Mouse (Mus musculus) bone marrow macrophage, adult 2 months (primary cell): ENCODE data around the gene Gtdc1. TPM values are rescaled to one million over a fixed set of nuclear protein-coding genes. Genes with fewer than 3 reads are reported as not detected.

ENCODE experiments used
- H3K27ac ChIP-seq: 2 replicates; pipeline ENCODE4 v1.5.1; 2012; ENCODE audit warnings: low read depth, low read length; ENCODE audit not compliant: insufficient read depth
- H3K4me1 ChIP-seq: 2 replicates; pipeline ENCODE4 v1.6.1; 2012; ENCODE audit warnings: low read length; ENCODE audit not compliant: control insufficient read depth, insufficient read depth
- H3K4me3 ChIP-seq: 2 replicates; pipeline ENCODE4 v1.5.1; 2012; ENCODE audit warnings: mild to moderate bottlenecking, low read length, moderate library complexity; ENCODE audit not compliant: insufficient read depth
- CTCF ChIP-seq: IDR thresholded peaks from 2 replicates; pipeline ENCODE4 v1.5.1; 2012; ENCODE audit warnings: low read depth, mild to moderate bottlenecking, low read length, moderate library complexity
- POLR2A ChIP-seq: IDR thresholded peaks from 2 replicates; pipeline ENCODE4 v1.6.1; 2012; ENCODE audit warnings: mild to moderate bottlenecking, low read depth, low read length, borderline replicate concordance
- polyA plus RNA-seq: library from polyadenylated mRNA; stranded (reverse); fragments of >200 nt; gene quantifications from 2 replicates; pipeline ENCODE4 v1.2.4, GENCODE M21; 2012; ENCODE audit not compliant: missing spikeins, insufficient read depth, insufficient read length

Gtdc1 gene
- polyA plus RNA-seq = 19.1 and 20.4 TPM in 2 replicates

DNA sequence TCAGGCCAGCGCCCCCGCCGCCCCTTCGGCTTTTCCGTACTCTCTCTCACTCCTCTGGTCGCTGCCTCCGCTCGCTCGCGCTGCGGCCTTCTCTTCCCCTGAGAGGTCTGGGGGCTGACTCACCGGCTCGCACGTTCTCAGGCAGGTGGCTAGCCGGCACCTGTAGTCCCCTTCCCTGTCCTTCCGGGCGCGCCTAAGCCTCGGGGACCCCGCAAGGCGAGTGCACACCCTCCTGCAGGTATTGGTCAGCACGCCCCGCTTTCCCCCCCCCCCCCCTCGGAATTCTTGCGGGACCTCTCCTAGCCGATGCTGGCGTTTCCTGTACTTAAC is at the start of gene Gtdc1:
Gene Gtdc1 (minus strand): TSS at position 176 of the 330 bp plus-strand sequence.
- H3K27ac ChIP-seq = peak within 1 kb of the TSS; percentile 88
- TF ChIP-seq CTCF = no peak
- TF ChIP-seq POLR2A = no peak
- peak within 1 kb of the TSS; percentile 99 for H3K4me3 ChIP-seq
- peaks cover 7% of the 10 kb centered on the region for H3K4me1 ChIP-seq

DNA sequence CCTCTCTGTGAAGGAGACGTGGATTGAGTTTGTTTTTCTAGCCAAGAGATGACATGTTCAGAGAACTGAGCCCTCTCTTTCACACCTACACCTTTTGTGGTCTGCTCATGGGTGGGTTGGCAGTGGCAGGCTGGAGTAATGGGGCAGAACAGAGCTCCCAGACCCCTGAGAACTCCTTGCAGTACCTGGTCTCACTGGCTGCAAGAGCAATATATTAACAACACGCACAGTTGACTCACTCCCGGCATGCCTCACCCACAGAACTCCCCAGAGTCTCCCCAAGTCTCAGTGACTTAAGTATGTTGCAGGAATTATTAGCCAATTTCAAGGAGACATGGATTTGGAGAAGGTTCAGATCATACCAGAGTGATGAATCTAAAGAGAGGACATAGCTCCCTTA is 49.6 kb upstream of the Gtdc1 start:
- TF ChIP-seq CTCF (no peak), POLR2A (no peak)
- Histone ChIP-seq H3K27ac (no peak overlapping the region), H3K4me1 (peaks cover 20% of the 10 kb centered on the region), H3K4me3 (no peak overlapping the region)

DNA sequence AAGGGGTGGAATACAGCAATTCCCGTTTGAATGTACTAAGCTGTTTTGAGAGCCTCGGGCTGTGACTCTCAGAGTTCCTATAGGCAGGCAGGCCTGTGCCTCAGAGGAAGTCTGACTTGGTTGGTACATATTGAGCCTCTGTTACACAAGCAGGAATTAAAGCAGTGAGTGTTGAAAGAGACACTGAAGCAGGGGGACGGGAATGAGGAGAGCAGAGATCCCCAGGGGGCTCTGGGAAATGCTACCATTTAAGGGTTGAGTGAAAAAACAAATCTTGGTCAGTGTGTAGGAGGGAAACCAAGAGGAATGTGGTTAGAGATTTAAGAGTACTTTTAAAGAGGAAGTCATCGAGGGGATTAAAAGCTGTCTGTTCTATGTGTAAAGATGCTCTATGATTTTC is 49.0 kb upstream of the Gtdc1 start:
- Histone ChIP-seq H3K4me1 (peaks cover 18% of the 10 kb centered on the region), H3K4me3 (no peak overlapping the region), H3K27ac (no peak overlapping the region)
- TF ChIP-seq POLR2A (no peak), CTCF (no peak)

DNA sequence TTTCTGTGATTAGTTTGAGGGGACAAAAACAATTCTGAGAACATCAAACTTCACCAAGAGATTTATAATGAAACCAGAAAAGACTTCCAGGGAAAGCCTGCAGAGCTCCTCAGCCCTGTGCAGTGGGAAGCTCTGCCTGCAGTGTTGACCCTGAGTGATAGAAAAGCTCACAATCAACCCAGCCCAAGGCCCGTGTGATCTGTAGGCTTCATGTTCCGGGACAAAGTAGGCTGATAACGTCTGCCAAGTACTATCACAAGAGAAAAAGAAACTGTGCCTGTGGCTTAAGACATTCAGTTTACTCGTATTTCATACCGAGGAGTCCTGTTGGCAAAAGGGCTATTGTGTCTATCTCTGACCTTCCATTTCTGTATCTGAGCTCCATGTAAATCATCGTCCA is 46.4 kb upstream of the Gtdc1 start:
- TF ChIP-seq CTCF = no peak
- no peak for TF ChIP-seq POLR2A
- no peak overlapping the region for H3K27ac ChIP-seq
- peaks cover 20% of the 10 kb centered on the region for H3K4me1 ChIP-seq
- no peak overlapping the region for H3K4me3 ChIP-seq

DNA sequence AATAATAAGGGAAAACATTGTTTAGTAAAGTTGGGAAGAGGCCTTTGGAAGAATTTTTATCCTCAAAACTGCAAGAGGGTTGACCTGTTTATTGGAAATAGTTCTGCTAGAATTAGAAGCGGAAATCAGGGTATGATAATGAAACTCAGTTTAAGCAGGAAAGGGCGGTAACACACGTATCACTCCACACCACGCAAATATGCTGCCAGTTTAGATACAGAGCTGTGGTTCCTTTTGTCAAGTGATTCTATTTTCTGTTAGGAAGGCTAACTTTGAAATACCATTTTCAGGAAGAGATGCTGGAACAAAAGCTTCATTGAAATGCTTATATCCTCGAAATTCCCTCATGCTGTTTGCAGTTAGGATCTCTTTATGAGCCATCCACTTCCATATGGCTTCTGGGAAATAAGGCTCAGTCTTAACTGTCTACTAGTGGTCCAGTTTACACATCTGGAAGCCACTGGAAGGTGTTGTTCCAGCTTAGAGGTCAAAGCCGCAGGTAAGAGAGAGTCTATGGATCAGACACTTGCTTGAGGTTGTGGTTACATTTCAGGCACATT is 42.7 kb upstream of the Gtdc1 start:
- Histone ChIP-seq H3K4me3 (no peak overlapping the region), H3K4me1 (peaks cover 3% of the 10 kb centered on the region; the same call in 1 of the 2 replicates), H3K27ac (no peak overlapping the region)
- TF ChIP-seq POLR2A = no peak
- no peak for TF ChIP-seq CTCF

DNA sequence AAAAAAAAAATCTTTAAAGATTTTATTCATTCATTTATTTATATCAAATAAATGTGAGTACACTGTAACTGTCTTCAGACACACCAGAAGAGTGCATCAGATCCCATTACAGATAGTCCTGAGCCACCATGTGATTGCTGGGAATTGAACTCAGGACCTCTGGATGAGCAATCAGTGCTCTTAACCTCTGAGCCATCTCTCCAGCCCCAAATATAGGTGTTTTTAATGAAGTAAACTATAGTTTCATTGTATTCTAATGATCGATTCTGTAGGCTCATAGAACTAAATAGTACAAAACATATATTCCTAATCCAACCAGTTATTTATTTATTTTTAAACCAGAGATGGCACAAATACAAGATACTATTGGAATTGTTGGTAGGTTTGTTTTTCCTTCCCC is 42.2 kb upstream of the Gtdc1 start:
- no peak for TF ChIP-seq POLR2A
- Histone ChIP-seq H3K4me3 (no peak overlapping the region), H3K27ac (no peak overlapping the region), H3K4me1 (peaks cover 3% of the 10 kb centered on the region; the same call in 1 of the 2 replicates)

GRCm38 (mm10) chr2:44969226-44969625 is 41.8 kb upstream of the Gtdc1 start:
- no peak overlapping the region for H3K4me3 ChIP-seq
- H3K4me1 ChIP-seq = peaks cover 3% of the 10 kb centered on the region; the same call in 1 of the 2 replicates
- TF ChIP-seq CTCF (no peak), POLR2A (no peak)
- H3K27ac ChIP-seq = no peak overlapping the region

- H3K4me3 ChIP-seq = no peak overlapping the region
- TF ChIP-seq POLR2A (no peak), CTCF (no peak)
- peaks cover 21% of the 10 kb centered on the region for H3K4me1 ChIP-seq
- no peak overlapping the region for H3K27ac ChIP-seq
Measured at GRCm38 (mm10) chr2:44965834-44966555, 38.5 kb upstream of the Gtdc1 start.

DNA sequence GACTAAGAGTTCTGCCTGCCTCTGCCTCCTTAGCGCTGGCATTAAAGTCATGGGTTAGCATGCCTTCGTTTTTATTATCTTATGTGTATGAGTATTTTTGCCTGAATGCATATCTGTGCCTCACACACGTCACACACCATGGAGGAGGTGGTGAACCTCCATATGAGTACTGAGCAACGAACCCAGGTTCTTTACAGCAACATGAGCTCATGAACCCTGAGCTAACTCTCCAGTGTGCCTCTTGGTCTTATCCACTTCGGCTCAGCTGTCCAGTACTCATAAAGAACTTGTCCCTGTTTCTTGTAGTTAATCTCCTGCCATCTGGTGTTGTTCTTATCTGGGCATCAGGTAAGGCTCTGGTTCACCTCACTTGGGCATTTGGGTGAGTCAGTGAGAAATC is 35.2 kb upstream of the Gtdc1 start:
- TF ChIP-seq CTCF (no peak), POLR2A (no peak)
- Histone ChIP-seq H3K27ac (no peak overlapping the region), H3K4me3 (no peak overlapping the region), H3K4me1 (peaks cover 24% of the 10 kb centered on the region)

GRCm38 (mm10) chr2:44961192-44961591 is 33.7 kb upstream of the Gtdc1 start:
- H3K4me3 ChIP-seq = no peak overlapping the region
- no peak overlapping the region for H3K27ac ChIP-seq
- peaks cover 27% of the 10 kb centered on the region for H3K4me1 ChIP-seq
- TF ChIP-seq POLR2A (no peak), CTCF (no peak)

- Histone ChIP-seq H3K4me3 (no peak overlapping the region), H3K4me1 (peaks cover 31% of the 10 kb centered on the region), H3K27ac (no peak overlapping the region)
- TF ChIP-seq POLR2A (no peak), CTCF (no peak)
Measured at GRCm38 (mm10) chr2:44960561-44960960, 33.1 kb upstream of the Gtdc1 start.
